Mouse (Mus musculus): ENCODE measurements at regions not wholly inside any gene's neighbourhood (a gene's known extent, or its start where the extent isn't known, plus 50 kb on each side); places are given as distances from the start of the nearest gene placed in this dataset.

GRCm38 (mm10) chrX:14592793-14593192 is 381.8 kb downstream of the H2al1n start:
- Histone ChIP-seq H3K27me3 (ENCODE audit: low read depth, poor library complexity, severe bottlenecking) (no peaks in the 10 kb centered on the region), H3K27ac (replicated peaks) (no peak overlapping the region), H3K4me3 (no peak overlapping the region), H3K9me3 (replicated peaks) (no peaks in the 10 kb centered on the region), H3K36me3 (no peaks in the 10 kb centered on the region), H3K4me1 (0 out of 2 replicates have a peak, but pooled peaks cover 3% of the 10 kb centered on the region)
- DNase-seq (ENCODE audit: low spot score): no peak
- 68% methylated on average over 1 of the region's 1 CpGs for WGBS

GRCm38 (mm10) chrX:14596799-14597198 is 385.9 kb downstream of the H2al1n start:
- Histone ChIP-seq H3K27ac (replicated peaks) (no peak overlapping the region), H3K9me3 (replicated peaks) (no peaks in the 10 kb centered on the region), H3K4me3 (no peak overlapping the region), H3K4me1 (0 out of 2 replicates have a peak, but pooled peaks cover 3% of the 10 kb centered on the region), H3K36me3 (no peaks in the 10 kb centered on the region), H3K27me3 (ENCODE audit: low read depth, poor library complexity, severe bottlenecking) (no peaks in the 10 kb centered on the region)
- no peak for DNase-seq (ENCODE audit: low spot score)

GRCm38 (mm10) chrX:14601916-14602315 is 391.0 kb downstream of the H2al1n start:
- Histone ChIP-seq H3K27me3 (ENCODE audit: low read depth, poor library complexity, severe bottlenecking) (no peaks in the 10 kb centered on the region), H3K4me3 (no peak overlapping the region), H3K27ac (replicated peaks) (no peak overlapping the region), H3K36me3 (no peaks in the 10 kb centered on the region), H3K4me1 (no peaks in the 10 kb centered on the region), H3K9me3 (replicated peaks) (no peaks in the 10 kb centered on the region)
- DNase-seq (ENCODE audit: low spot score): no peak
- WGBS: 82% methylated on average over 2 of the region's 2 CpGs

GRCm38 (mm10) chrX:14609196-14609595 is 398.2 kb downstream of the H2al1n start:
- Histone ChIP-seq H3K4me1 (no peaks in the 10 kb centered on the region), H3K4me3 (no peak overlapping the region), H3K9me3 (replicated peaks) (no peaks in the 10 kb centered on the region), H3K36me3 (no peaks in the 10 kb centered on the region), H3K27ac (replicated peaks) (no peak overlapping the region), H3K27me3 (ENCODE audit: low read depth, poor library complexity, severe bottlenecking) (no peaks in the 10 kb centered on the region)
- DNase-seq (ENCODE audit: low spot score): no peak
- WGBS: 87% methylated on average over 1 of the region's 1 CpGs

GRCm38 (mm10) chrX:14628267-14628901 is 417.4 kb downstream of the H2al1n start:
- DNase-seq (ENCODE audit: low spot score): peak; percentile 59
- Histone ChIP-seq H3K27ac (replicated peaks) (no peak overlapping the region), H3K4me1 (0 out of 2 replicates have a peak, but pooled peaks cover 6% of the 10 kb centered on the region), H3K9me3 (replicated peaks) (no peaks in the 10 kb centered on the region), H3K27me3 (ENCODE audit: low read depth, poor library complexity, severe bottlenecking) (no peaks in the 10 kb centered on the region), H3K4me3 (no peak overlapping the region), H3K36me3 (no peaks in the 10 kb centered on the region)
- WGBS: 21% methylated on average over 10 of the region's 10 CpGs

GRCm38 (mm10) chrX:14639378-14639777 is 428.4 kb downstream of the H2al1n start:
- Histone ChIP-seq H3K9me3 (replicated peaks) (no peaks in the 10 kb centered on the region), H3K4me1 (no peaks in the 10 kb centered on the region), H3K27me3 (ENCODE audit: low read depth, poor library complexity, severe bottlenecking) (no peaks in the 10 kb centered on the region), H3K36me3 (no peaks in the 10 kb centered on the region), H3K4me3 (no peak overlapping the region), H3K27ac (replicated peaks) (no peak overlapping the region)
- DNase-seq (ENCODE audit: low spot score): no peak
- 91% methylated on average over 3 of the region's 3 CpGs for WGBS

- no peak overlapping the region for H3K4me3 ChIP-seq
These were observed 453.9 kb downstream of the H2al1n start for GRCm38 (mm10) chrX:14664852-14665251.

GRCm38 (mm10) chrX:14696375-14696774 is 485.4 kb downstream of the H2al1n start:
- Histone ChIP-seq H3K4me1 (no peaks in the 10 kb centered on the region), H3K4me3 (no peak overlapping the region), H3K9me3 (replicated peaks) (no peaks in the 10 kb centered on the region), H3K36me3 (no peaks in the 10 kb centered on the region), H3K27me3 (ENCODE audit: low read depth, poor library complexity, severe bottlenecking) (no peaks in the 10 kb centered on the region), H3K27ac (replicated peaks) (no peak overlapping the region)
- 91% methylated on average over 2 of the region's 2 CpGs for WGBS
- DNase-seq (ENCODE audit: low spot score): no peak

More at GRCm38 (mm10) chrX:14664852-14665251, 453.9 kb downstream of the H2al1n start:
- Histone ChIP-seq H3K36me3 (no peaks in the 10 kb centered on the region), H3K27me3 (ENCODE audit: low read depth, poor library complexity, severe bottlenecking) (no peaks in the 10 kb centered on the region), H3K4me1 (peaks cover 10% of the 10 kb centered on the region; the same call in 1 of the 2 replicates), H3K27ac (replicated peaks) (no peak overlapping the region), H3K9me3 (replicated peaks) (no peaks in the 10 kb centered on the region)
- DNase-seq (ENCODE audit: low spot score): peak; percentile 33
- WGBS: 41% methylated on average over 3 of the region's 3 CpGs

- no peak overlapping the region for H3K27ac ChIP-seq (replicated peaks)
- no peak for DNase-seq (ENCODE audit: low spot score)
- no peaks in the 10 kb centered on the region for H3K27me3 ChIP-seq (ENCODE audit: low read depth, poor library complexity, severe bottlenecking)
- no peaks in the 10 kb centered on the region for H3K4me1 ChIP-seq
- no peaks in the 10 kb centered on the region for H3K9me3 ChIP-seq (replicated peaks)
- no peak overlapping the region for H3K4me3 ChIP-seq
- no peaks in the 10 kb centered on the region for H3K36me3 ChIP-seq
These were observed 528.1 kb downstream of the H2al1n start for GRCm38 (mm10) chrX:14738999-14739398.
